Mouse (Mus musculus): Measurements from ENCODE around the gene Srarp.

DNA sequence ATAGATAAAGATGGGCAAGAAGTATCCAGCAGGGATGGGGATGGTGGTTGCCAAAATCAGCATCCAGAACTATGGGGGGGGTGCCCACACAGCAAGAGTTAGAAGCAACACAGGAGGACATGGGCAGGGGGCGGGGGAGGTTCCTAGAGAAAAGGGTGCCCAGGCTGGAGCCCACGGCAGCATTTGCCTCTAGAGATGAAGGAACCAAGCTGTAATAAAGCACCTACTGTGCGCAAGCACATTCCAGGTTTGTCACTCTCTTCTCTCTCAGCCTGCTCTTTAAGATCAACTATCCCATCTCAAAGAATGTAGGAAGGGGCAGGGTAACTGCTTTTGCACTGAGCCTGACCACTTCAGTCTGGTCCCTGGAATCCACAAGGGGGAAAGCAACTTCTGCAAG lies 27.3 kb downstream of the Srarp start:
- no peak for TF ChIP-seq ZNF384 (IDR thresholded peaks at IDR 0.05; ENCODE audit: low read depth, low read length)
- no peak for TF ChIP-seq ZC3H11A (IDR thresholded peaks at IDR 0.05; ENCODE audit: borderline replicate concordance, low read depth, low read length)
- no peak for TF ChIP-seq CHD2 (IDR thresholded peaks at IDR 0.05; ENCODE audit: low read depth, low read length)
- TF ChIP-seq MAFK (IDR thresholded peaks at IDR 0.05; ENCODE audit: insufficient read depth, low read depth, low read length), result no peak
